Mouse (Mus musculus): Measurements from ENCODE around the gene Malsu1. TPM values are rescaled to one million over a fixed set of nuclear protein-coding genes. Genes with fewer than 3 reads are reported as not detected.

The Malsu1 gene
- polyA plus RNA-seq, 1 experiment from 2014 or later = 71.1 TPM

DNA sequence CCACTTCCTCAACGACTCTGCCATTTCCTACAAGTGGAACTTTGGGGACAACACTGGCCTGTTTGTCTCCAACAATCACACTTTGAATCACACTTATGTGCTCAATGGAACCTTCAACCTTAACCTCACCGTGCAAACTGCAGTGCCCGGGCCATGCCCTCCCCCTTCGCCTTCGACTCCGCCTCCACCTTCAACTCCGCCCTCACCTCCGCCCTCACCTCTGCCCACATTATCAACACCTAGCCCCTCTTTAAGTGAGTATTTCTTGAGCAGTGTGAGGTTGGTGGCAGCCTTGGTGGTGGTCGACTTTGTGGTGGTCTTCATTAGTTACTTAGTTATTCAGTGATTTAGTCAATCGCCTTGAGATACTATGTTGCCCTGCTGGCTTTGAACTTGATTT lies 25.7 kb upstream of the Malsu1 start:
- peaks cover 37% of the 10 kb centered on the region for H3K4me1 ChIP-seq
- H3K9me3 ChIP-seq (replicated peaks) = no peaks in the 10 kb centered on the region
- H3K36me3 ChIP-seq = no peaks in the 10 kb centered on the region
- 82% methylated on average over 10 of the region's 10 CpGs for WGBS
- no peak for DNase-seq (ENCODE audit: low spot score)
- H3K27me3 ChIP-seq (ENCODE audit: low read depth, poor library complexity, severe bottlenecking) = peaks cover 15% of the 10 kb centered on the region; the same call in 1 of the 2 replicates
- no peak overlapping the region for H3K4me3 ChIP-seq
- no peak overlapping the region for H3K27ac ChIP-seq (replicated peaks)

DNA sequence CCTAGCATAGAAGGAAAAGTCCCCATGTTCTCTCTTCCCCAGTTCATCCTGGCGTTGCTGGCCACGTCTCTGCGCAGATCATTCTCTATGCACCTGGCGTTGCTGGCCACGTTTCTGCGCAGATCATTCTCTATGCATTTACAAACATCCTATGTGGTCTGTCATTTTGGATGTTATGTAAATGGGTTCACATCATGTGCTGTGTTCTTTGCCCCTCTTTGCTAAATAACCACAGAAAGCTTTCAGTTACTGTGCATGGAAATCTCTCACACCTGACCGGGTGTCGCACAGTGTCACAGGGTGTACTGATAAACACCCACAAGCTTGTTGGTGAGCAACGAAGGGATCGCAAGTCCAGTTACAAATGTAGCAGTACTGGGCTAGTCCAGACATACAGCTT lies 25.2 kb upstream of the Malsu1 start:
- DNase-seq (ENCODE audit: low spot score) = no peak
- H3K9me3 ChIP-seq (replicated peaks) = no peaks in the 10 kb centered on the region
- no peak overlapping the region for H3K27ac ChIP-seq (replicated peaks)
- H3K4me3 ChIP-seq = no peak overlapping the region
- H3K4me1 ChIP-seq = peaks cover 38% of the 10 kb centered on the region
- H3K36me3 ChIP-seq = no peaks in the 10 kb centered on the region
- 92% methylated on average over 10 of the region's 10 CpGs for whole genome bisulfite sequencing
- peaks cover 15% of the 10 kb centered on the region; the same call in 1 of the 2 replicates for H3K27me3 ChIP-seq (ENCODE audit: low read depth, poor library complexity, severe bottlenecking)

DNA sequence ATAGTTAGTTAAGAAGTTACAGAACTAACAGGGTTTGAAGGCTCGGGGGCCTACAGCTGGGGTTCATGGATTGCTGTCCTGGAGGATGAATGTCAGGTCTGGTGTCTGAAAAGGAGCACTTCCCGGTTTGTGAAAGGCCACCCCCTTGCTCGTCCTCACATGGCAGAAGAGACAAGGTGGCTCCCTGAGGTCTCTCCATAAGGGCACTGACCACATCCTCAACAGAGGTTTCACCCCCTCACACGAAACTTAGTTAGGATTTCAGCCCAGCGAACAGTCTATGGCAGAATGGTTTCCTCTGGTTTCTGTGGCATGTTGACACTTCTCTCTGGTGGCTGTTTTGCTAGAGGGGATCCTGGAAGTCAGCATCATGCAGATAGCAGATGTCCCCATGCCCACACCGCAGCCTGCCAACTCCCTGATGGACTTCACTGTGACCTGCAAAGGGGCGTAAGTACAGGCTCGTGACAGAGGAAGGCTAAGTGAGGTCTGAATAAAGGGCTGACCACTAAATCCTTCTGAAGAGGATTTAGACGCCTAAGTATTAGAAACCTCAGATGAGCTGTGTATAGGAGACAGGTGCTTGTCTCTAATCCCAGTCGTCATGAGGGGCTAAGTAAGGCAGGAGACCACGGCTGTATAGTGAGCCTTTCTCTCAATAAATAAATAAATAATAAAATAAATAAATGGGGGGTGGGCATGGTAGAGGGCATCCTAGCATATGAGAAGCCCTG lies 22.8 kb upstream of the Malsu1 start:
- no peak for DNase-seq (ENCODE audit: low spot score)
- Histone ChIP-seq H3K36me3 (no peaks in the 10 kb centered on the region), H3K27me3 (ENCODE audit: low read depth, poor library complexity, severe bottlenecking) (peaks cover 15% of the 10 kb centered on the region; the same call in 1 of the 2 replicates), H3K4me1 (peaks cover 57% of the 10 kb centered on the region), H3K4me3 (no peak overlapping the region), H3K27ac (replicated peaks) (peak overlapping the region; percentile 28; the same call in 1 of the 2 replicates), H3K9me3 (replicated peaks) (peaks cover 4% of the 10 kb centered on the region; the same call in 1 of the 2 replicates)
- 45% methylated on average over 11 of the region's 11 CpGs for WGBS

DNA sequence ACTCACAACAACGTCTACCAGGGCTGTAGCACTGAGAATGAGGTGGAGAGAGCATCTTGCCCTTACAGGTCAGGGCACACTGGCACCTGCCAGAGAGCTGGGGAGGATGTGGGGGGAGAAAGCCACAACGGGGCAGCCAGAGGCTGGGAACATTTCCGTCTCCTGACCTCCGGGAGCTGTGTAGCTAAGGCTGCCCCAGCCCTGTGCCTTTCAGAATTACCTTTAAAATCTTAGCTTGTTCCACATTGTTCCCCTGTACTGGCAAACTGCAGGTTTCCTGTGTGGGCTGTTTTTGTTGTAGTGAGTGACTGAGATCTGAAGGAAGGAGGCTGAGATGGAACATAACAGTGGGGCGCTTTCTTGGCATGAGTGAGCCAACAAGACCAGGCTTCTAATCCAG lies 21.4 kb upstream of the Malsu1 start:
- Histone ChIP-seq H3K27ac (replicated peaks) (no peak overlapping the region), H3K9me3 (replicated peaks) (peaks cover 4% of the 10 kb centered on the region; the same call in 1 of the 2 replicates), H3K4me3 (no peak overlapping the region), H3K4me1 (peaks cover 67% of the 10 kb centered on the region), H3K27me3 (ENCODE audit: low read depth, poor library complexity, severe bottlenecking) (peaks cover 13% of the 10 kb centered on the region; the same call in 1 of the 2 replicates), H3K36me3 (no peaks in the 10 kb centered on the region)
- WGBS = 77% methylated on average over 5 of the region's 5 CpGs
- no peak for DNase-seq (ENCODE audit: low spot score)

DNA sequence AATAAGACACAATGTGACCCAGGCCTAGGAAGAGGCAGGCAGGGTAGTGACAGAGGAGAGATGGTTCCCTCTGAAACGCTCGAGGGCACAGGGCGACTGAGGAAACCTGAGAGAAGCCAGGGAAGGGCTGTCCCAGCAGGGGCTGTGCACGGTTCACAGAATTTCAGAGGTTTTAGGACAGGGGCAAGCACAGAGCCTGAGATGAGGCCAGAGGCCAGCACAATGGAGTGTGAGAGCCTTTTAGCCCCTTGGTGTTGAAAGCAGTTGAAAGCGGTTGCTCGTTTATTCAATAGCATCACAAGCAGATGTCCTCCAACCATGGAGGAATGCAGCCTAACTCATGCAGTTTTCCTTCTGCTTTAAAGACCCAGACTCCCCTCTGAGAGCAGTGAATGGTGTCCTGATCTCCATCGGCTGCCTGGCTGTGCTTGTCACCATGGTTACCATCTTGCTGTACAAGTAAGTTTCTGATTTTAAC lies 18.3 kb upstream of the Malsu1 start:
- Histone ChIP-seq H3K36me3 (no peaks in the 10 kb centered on the region), H3K27ac (replicated peaks) (peak overlapping the region; percentile 80), H3K9me3 (replicated peaks) (peaks cover 4% of the 10 kb centered on the region; the same call in 1 of the 2 replicates), H3K27me3 (ENCODE audit: low read depth, poor library complexity, severe bottlenecking) (peaks cover 9% of the 10 kb centered on the region; the same call in 1 of the 2 replicates), H3K4me3 (peak overlapping the region; percentile 30), H3K4me1 (peaks cover 59% of the 10 kb centered on the region)
- WGBS = 3% methylated on average over 7 of the region's 7 CpGs
- DNase-seq (ENCODE audit: low spot score) = peak; percentile 73

DNA sequence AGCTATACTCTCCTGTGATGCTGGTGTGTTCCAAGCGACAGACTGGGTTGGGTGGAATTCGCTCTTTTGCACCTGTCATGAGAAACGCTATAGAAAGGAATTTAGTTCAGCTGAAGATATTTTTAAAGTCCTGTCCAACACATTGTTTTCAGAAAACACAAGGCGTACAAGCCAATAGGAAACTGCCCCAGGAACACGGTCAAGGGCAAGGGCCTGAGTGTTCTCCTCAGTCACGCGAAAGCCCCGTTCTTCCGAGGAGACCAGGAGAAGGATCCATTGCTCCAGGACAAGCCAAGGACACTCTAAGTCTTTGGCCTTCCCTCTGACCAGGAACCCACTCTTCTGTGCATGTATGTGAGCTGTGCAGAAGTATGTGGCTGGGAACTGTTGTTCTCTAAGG lies 17.6 kb upstream of the Malsu1 start:
- H3K4me3 ChIP-seq = no peak overlapping the region
- H3K36me3 ChIP-seq = no peaks in the 10 kb centered on the region
- no peak for DNase-seq (ENCODE audit: low spot score)
- WGBS = 64% methylated on average over 9 of the region's 9 CpGs
- H3K4me1 ChIP-seq = peaks cover 52% of the 10 kb centered on the region
- H3K27me3 ChIP-seq (ENCODE audit: low read depth, poor library complexity, severe bottlenecking) = peaks cover 9% of the 10 kb centered on the region; the same call in 1 of the 2 replicates
- H3K27ac ChIP-seq (replicated peaks) = peak overlapping the region; percentile 80
- H3K9me3 ChIP-seq (replicated peaks) = peaks cover 4% of the 10 kb centered on the region; the same call in 1 of the 2 replicates

GRCm38 (mm10) chr6:49057053-49058021 lies 16.3 kb upstream of the Malsu1 start:
- WGBS = 42% methylated on average over 8 of the region's 8 CpGs

DNA sequence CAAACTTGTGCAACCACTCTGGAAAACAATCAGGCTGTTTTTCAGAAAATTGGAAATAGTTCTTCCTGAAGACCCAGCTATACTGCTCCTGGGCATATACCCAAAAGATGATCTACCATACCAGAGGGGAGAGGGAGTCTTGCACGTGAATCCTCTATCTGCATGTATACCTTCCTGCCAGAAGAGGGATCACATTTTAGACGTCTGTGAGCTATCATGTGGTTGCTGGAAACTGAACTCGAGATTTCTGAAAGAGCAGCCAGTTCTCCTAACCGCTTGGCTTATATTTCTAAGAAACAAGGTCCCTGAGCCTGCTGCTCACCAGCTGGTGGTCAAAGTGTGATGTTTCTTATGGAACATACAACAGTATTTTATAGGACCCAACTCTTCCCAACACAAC lies 5.2 kb upstream of the Malsu1 start:
- Histone ChIP-seq H3K27me3 (ENCODE audit: low read depth, poor library complexity, severe bottlenecking) (no peaks in the 10 kb centered on the region), H3K9me3 (replicated peaks) (no peaks in the 10 kb centered on the region), H3K27ac (replicated peaks) (no peak overlapping the region), H3K4me3 (no peak overlapping the region), H3K4me1 (peaks cover 5% of the 10 kb centered on the region), H3K36me3 (no peaks in the 10 kb centered on the region)
- DNase-seq (ENCODE audit: low spot score) = no peak
- 54% methylated on average over 3 of the region's 4 CpGs for WGBS

More at GRCm38 (mm10) chr6:49057053-49058021, 16.3 kb upstream of the Malsu1 start:
- DNase-seq (ENCODE audit: low spot score) = peak; percentile 67
- Histone ChIP-seq H3K4me3 (no peak overlapping the region), H3K27me3 (ENCODE audit: low read depth, poor library complexity, severe bottlenecking) (no peaks in the 10 kb centered on the region; the same call in 1 of the 2 replicates), H3K27ac (replicated peaks) (no peak overlapping the region), H3K4me1 (peaks cover 41% of the 10 kb centered on the region), H3K36me3 (no peaks in the 10 kb centered on the region), H3K9me3 (replicated peaks) (peaks cover 4% of the 10 kb centered on the region; the same call in 1 of the 2 replicates)

- no peaks in the 10 kb centered on the region for H3K27me3 ChIP-seq (ENCODE audit: low read depth, poor library complexity, severe bottlenecking)
- peak overlapping the region; percentile 86 for H3K4me3 ChIP-seq
- WGBS = 2% methylated on average over 19 of the region's 19 CpGs
- no peak for DNase-seq (ENCODE audit: low spot score)
- peaks cover 17% of the 10 kb centered on the region for H3K4me1 ChIP-seq
- peak overlapping the region; percentile 91 for H3K27ac ChIP-seq (replicated peaks)
- 0 out of 2 replicates have a peak, but pooled peaks cover 7% of the 10 kb centered on the region for H3K36me3 ChIP-seq
- no peaks in the 10 kb centered on the region for H3K9me3 ChIP-seq (replicated peaks)
Measured at GRCm38 (mm10) chr6:49074117-49074490, 509 bp downstream of the Malsu1 start.

DNA sequence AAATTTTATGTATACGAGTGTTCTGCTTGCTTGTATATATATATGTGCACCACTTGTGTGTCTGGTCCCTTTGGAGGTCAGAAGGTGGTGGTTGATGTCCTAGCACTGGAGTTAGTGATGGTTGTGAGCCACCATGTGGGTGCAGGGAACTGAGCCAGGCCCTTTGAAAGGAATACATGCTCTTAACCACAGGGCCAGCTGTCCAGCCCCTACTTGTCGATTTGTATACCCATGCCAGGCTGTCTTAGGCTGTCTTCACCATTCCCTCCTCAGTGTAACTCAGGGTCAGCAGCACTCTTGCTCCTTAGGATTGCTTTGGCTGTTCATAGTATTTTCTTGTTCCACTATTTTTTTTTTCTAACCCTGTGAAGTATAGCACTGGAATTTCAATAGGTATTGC lies 4.3 kb downstream of the Malsu1 start:
- no peak for DNase-seq (ENCODE audit: low spot score)

DNA sequence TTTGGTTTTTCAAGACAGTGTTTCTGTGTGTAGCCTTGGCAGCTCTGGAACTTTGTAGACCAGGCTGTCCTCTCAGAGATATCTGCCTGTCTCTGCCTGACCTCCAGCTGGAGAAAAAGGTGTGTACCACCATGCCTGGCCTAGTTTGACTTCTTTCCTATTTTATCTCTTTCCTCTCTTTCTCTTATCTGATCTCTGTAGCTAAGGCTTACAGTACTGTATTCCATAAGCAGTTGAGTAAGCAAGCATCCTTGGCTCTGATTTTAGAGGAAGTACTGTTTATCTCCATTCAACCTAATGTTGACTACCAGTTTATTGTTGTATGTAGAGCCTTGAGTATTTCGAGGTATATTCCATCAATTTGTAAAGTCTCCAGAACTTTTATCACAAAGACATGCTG lies 5.7 kb downstream of the Malsu1 start:
- no peak overlapping the region for H3K4me3 ChIP-seq
- WGBS = 94% methylated on average over 1 of the region's 1 CpGs
- no peak for DNase-seq (ENCODE audit: low spot score)

More for the DNA sequence above, 4.3 kb downstream of the Malsu1 start:
- Histone ChIP-seq H3K4me1 (peaks cover 16% of the 10 kb centered on the region), H3K9me3 (replicated peaks) (no peaks in the 10 kb centered on the region), H3K27ac (replicated peaks) (no peak overlapping the region), H3K36me3 (peaks cover 28% of the 10 kb centered on the region), H3K27me3 (ENCODE audit: low read depth, poor library complexity, severe bottlenecking) (no peaks in the 10 kb centered on the region), H3K4me3 (no peak overlapping the region)
- WGBS = 87% methylated on average over 2 of the region's 2 CpGs

DNA sequence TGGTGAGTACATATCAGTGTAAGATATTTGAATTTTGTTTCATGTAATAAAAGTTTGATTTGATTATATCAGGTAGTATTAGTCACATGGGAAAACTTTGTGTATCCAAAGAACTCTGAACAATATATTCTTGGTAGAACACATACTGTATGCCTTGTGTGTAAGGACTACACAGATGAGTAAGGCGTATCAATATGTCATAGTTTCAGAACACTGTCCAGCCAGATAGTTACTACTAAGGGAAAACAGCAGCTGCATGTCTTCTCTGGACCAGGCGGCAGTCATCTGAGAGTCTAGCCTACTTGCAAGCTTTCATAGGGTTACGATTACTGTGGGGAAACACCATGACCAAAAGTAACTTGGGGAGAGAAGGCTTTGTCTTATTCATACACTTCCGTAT lies 9.4 kb downstream of the Malsu1 start:
- WGBS = 92% methylated on average over 4 of the region's 4 CpGs
- Histone ChIP-seq H3K4me1 (no peaks in the 10 kb centered on the region), H3K36me3 (peaks cover 76% of the 10 kb centered on the region), H3K27me3 (ENCODE audit: low read depth, poor library complexity, severe bottlenecking) (no peaks in the 10 kb centered on the region), H3K27ac (replicated peaks) (no peak overlapping the region), H3K9me3 (replicated peaks) (no peaks in the 10 kb centered on the region), H3K4me3 (no peak overlapping the region)
- no peak for DNase-seq (ENCODE audit: low spot score)

More for the DNA sequence above, 5.7 kb downstream of the Malsu1 start:
- Histone ChIP-seq H3K9me3 (replicated peaks) (no peaks in the 10 kb centered on the region), H3K4me1 (peaks cover 8% of the 10 kb centered on the region), H3K27ac (replicated peaks) (no peak overlapping the region), H3K27me3 (ENCODE audit: low read depth, poor library complexity, severe bottlenecking) (no peaks in the 10 kb centered on the region), H3K36me3 (peaks cover 42% of the 10 kb centered on the region)
